Mouse (Mus musculus) C2C12 (cell line): Measurements from ENCODE around the gene Nid2. TPM values are rescaled to one million over a fixed set of nuclear protein-coding genes. Genes with fewer than 3 reads are reported as not detected.
A peak's percentile ranks its signal among the peaks of the same experiment; 100 is the strongest.

Experiments used
- H3K27me3 ChIP-seq: one replicate; pipeline ENCODE4 v1.6.1; 2011; ENCODE audit not compliant: control insufficient read depth, insufficient read depth, insufficient read length
- H3K36me3 ChIP-seq: one replicate; pipeline ENCODE4 v1.6.1; 2011; ENCODE audit not compliant: control insufficient read depth, insufficient read depth
- H3K4me3 ChIP-seq: one replicate; pipeline ENCODE4 v1.5.1; 2011; ENCODE audit warnings: mild to moderate bottlenecking, control low read depth; ENCODE audit not compliant: poor library complexity, insufficient read depth, severe bottlenecking
- H3K79me2 ChIP-seq: one replicate; pipeline ENCODE4 v1.6.1; 2011; ENCODE audit not compliant: control insufficient read depth, insufficient read depth
- H3K79me3 ChIP-seq: one replicate; pipeline ENCODE4 v1.6.1; 2011; ENCODE audit warnings: low read depth, control low read depth
- H3ac ChIP-seq: one replicate; pipeline ENCODE3; 2011; ENCODE audit warnings: low read depth; ENCODE audit not compliant: control insufficient read depth, insufficient read length
- CEBPB ChIP-seq: IDR thresholded peaks from one replicate; pipeline ENCODE4 v1.6.1; 2011; ENCODE audit warnings: low read depth, mild to moderate bottlenecking, control low read depth, moderate library complexity
- CTCF ChIP-seq: IDR thresholded peaks from one replicate; pipeline ENCODE4 v1.5.1; 2011; ENCODE audit not compliant: control insufficient read depth, insufficient read depth, insufficient read length
- FOSL1 ChIP-seq: IDR thresholded peaks from one replicate; pipeline ENCODE4 v1.8.0; 2011; ENCODE audit warnings: mild to moderate bottlenecking, low read length; ENCODE audit not compliant: poor library complexity, insufficient read depth, severe bottlenecking
- MAX ChIP-seq: IDR thresholded peaks from one replicate; pipeline ENCODE4 v1.6.1; 2011; ENCODE audit warnings: mild to moderate bottlenecking, control low read depth
- MYOD1 ChIP-seq: IDR thresholded peaks from one replicate; pipeline ENCODE4 v1.6.1; 2011; ENCODE audit warnings: low read depth; ENCODE audit not compliant: control insufficient read depth, insufficient read length
- MYOG ChIP-seq: IDR thresholded peaks from one replicate; pipeline ENCODE4 v1.6.1; 2011; ENCODE audit not compliant: control insufficient read depth, insufficient read length; ENCODE audit errors: extremely low read depth
- USF1 ChIP-seq: IDR thresholded peaks from one replicate; pipeline ENCODE4 v1.6.1; 2011; ENCODE audit warnings: low read depth, mild to moderate bottlenecking, control low read depth, moderate library complexity
- polyA plus RNA-seq: library from polyadenylated mRNA; unstranded; fragments of >200 nt; fragmentation: generic; extraction: Trizol; gene quantifications from one replicate; pipeline ENCODE4 v1.2.1, GENCODE M21; 2012; ENCODE audit warnings: missing spikeins

The Nid2 gene
- polyA plus RNA-seq, 1 experiment, result 25.6 TPM

- no peaks in the 10 kb centered on the region for H3K79me2 ChIP-seq
- peaks cover 64% of the 10 kb centered on the region for H3K36me3 ChIP-seq
- H3ac ChIP-seq, result no peak overlapping the region
- no peak overlapping the region for H3K4me3 ChIP-seq
- TF ChIP-seq MAX (no peak), CTCF (no peak), MYOG (no peak), MYOD1 (no peak), USF1 (no peak), CEBPB (no peak), FOSL1 (no peak)
- H3K27me3 ChIP-seq, result no peaks in the 10 kb centered on the region
- H3K79me3 ChIP-seq, result no peaks in the 10 kb centered on the region
These were observed 62.0 kb downstream of the Nid2 start for GRCm38 (mm10) chr14:19813061-19813460.

DNA sequence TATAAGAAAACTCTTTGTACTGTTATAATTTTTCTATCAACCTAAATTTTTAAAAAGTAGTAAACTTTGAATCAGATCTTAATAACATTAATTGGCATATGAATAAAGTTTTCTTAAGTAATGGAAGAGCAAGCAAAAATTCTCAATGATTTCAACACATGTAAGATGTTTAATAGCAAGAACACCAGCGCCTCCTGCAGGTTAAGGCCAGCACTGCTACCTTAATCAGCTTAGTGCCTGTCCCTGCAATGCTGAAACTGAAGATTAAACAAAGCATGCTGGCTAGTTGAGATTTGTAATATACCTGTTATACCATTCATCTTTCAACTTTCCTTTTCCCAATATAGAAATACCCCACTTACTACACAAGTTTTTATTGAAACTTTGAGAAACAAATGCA is 66.9 kb downstream of the Nid2 start:
- H3K36me3 ChIP-seq, result peaks cover 86% of the 10 kb centered on the region
- TF ChIP-seq CTCF, result peak; percentile 49
- TF ChIP-seq USF1, result no peak
- peaks cover 21% of the 10 kb centered on the region for H3K79me2 ChIP-seq
- no peak overlapping the region for H3K4me3 ChIP-seq
- peaks cover 28% of the 10 kb centered on the region for H3K79me3 ChIP-seq
- H3K27me3 ChIP-seq, result no peaks in the 10 kb centered on the region
- H3ac ChIP-seq, result no peak overlapping the region

GRCm38 (mm10) chr14:19821686-19822085 is 70.6 kb downstream of the Nid2 start:
- TF ChIP-seq CTCF (no peak), MYOG (no peak), USF1 (no peak), CEBPB (no peak), FOSL1 (no peak), MYOD1 (no peak), MAX (no peak)
- H3K4me3 ChIP-seq, result no peak overlapping the region
- H3ac ChIP-seq, result no peak overlapping the region
- peaks cover 28% of the 10 kb centered on the region for H3K79me2 ChIP-seq
- H3K27me3 ChIP-seq, result no peaks in the 10 kb centered on the region
- peaks cover 32% of the 10 kb centered on the region for H3K79me3 ChIP-seq
- H3K36me3 ChIP-seq, result peaks cover 56% of the 10 kb centered on the region

GRCm38 (mm10) chr14:19823321-19824142 is 72.5 kb downstream of the Nid2 start, which contains the start of gene Rtraf:
Gene Rtraf (minus strand): TSS chr14:19823824.
- Histone ChIP-seq H3K79me2 (peaks cover 28% of the 10 kb centered on the region), H3K36me3 (peaks cover 37% of the 10 kb centered on the region), H3ac (peak within 1 kb of the TSS; percentile 81), H3K79me3 (peaks cover 30% of the 10 kb centered on the region), H3K4me3 (peak within 1 kb of the TSS; percentile 86), H3K27me3 (peaks cover 9% of the 10 kb centered on the region)
- TF ChIP-seq CEBPB, result no peak
- no peak for TF ChIP-seq MYOD1
- no peak for TF ChIP-seq FOSL1
- peak; percentile 19 for TF ChIP-seq MAX
- no peak for TF ChIP-seq MYOG

DNA sequence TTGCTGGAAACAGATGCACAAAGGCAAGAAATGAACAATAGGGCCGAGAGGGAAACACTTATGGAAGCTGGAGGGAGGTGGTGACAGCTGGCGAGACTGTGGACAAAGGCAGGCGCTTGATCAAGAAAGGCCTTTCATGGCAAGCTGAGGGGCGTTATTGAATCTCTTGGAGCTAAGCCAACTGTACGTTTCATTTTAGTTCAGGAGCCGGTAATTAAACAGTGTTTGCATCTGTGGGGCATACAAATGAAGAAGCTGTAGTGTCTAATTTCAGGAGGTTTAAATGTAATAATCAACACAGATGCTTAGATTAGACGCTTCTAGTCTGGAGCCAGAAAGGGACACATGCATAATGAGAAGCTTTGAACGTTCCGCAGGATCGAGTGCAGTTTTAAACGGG is 74.4 kb downstream of the Nid2 start:
- H3K36me3 ChIP-seq, result peaks cover 18% of the 10 kb centered on the region
- TF ChIP-seq MYOG (no peak), MAX (no peak), CTCF (no peak), CEBPB (no peak), USF1 (no peak), MYOD1 (no peak), FOSL1 (no peak)
- H3K79me2 ChIP-seq, result peaks cover 28% of the 10 kb centered on the region
- peaks cover 16% of the 10 kb centered on the region for H3K27me3 ChIP-seq
- H3K79me3 ChIP-seq, result peaks cover 24% of the 10 kb centered on the region
- H3K4me3 ChIP-seq, result no peak overlapping the region
- no peak overlapping the region for H3ac ChIP-seq

GRCm38 (mm10) chr14:19836289-19836688 is 85.2 kb downstream of the Nid2 start:
- Histone ChIP-seq H3K79me2 (no peaks in the 10 kb centered on the region), H3ac (no peak overlapping the region), H3K79me3 (no peaks in the 10 kb centered on the region), H3K36me3 (no peaks in the 10 kb centered on the region), H3K4me3 (no peak overlapping the region), H3K27me3 (peaks cover 6% of the 10 kb centered on the region)
- no peak for TF ChIP-seq MAX
- TF ChIP-seq CEBPB, result no peak
- no peak for TF ChIP-seq FOSL1
- TF ChIP-seq MYOG, result no peak
- no peak for TF ChIP-seq USF1
- no peak for TF ChIP-seq MYOD1
- no peak for TF ChIP-seq CTCF
